Mouse (Mus musculus): ENCODE results near the gene Nipal3.

Nipal3 gene

DNA sequence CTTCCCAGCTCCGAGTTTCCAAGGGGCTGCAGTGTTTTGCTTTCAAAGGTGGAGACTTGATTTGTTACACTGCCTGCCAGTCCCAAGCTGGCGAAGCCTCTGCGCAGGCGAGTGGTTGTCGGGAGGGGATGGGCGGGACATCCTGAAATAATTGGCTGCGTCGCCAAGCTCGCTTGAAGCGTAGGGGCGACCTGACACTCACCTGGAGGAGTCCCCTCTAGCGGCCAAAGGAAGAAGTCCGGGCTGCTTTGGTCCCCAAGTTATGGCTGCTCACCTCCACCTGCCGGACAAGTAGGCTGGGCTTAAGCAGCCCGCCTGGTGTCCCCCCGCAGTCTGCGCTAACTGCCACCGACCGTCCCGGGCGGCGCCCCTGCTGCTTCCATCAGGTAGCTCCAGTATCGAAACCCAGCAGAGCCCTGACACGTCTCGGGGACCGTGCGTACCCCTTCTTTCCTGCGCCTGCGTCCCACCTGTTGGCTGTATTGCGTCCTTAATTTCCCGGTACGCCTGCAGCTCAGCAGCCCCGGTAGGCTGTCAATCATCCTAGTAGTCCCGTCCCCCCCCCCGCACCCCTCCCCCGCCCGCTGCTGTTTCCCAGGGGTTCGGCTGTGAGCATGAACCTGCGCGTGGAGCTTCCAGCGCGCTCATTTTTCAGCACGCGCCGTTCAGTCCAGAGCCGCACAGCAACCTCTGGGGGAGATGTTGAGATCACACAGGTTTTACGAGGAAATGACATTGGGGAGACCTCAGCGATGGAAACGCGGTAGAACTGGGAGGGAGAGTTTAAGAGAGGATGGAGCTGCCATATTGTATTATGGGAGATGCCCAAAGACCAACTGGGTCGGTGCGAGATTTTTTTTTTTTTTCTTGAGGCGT is at the start of gene Nipal3, which contains the start of gene Stpg1:
TSS of gene Nipal3 (minus strand) at position 518 of the 876 bp plus-strand sequence.
TSS of gene Stpg1 (plus strand) at position 270 of the 876 bp plus-strand sequence.
- in situ Hi-C loops (cut with MboI, MseI) = loop anchor here (5.0 kb wide), 1 partner anchor 42 kb away; no protein-coding TSS in a partner anchor

DNA sequence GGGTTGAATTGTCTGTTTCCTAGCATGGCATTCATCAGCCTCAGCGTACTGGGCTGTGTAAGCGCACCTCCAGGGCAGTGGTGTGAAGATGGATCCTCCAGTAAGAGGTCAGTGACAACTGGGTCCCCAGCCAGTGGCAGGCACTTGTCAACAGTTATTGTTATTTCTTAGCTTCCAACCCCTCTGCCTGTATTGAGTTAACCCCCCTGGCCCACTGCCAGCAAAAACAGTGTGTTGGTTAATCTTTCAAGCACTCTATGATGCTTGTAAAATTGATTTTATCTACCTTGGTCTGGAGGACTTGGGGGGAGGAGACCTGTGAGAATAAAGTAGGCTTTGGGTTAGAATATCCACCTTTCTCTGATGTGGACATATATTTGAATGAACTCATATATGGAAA is 49.4 kb upstream of the Nipal3 start:
- in situ Hi-C loops (cut with MboI, MseI) = no loop called here

- in situ Hi-C loops (cut with MboI, MseI) = no loop called here
Measured at GRCm38 (mm10) chr4:135540057-135540456, 45.2 kb upstream of the Nipal3 start.

GRCm38 (mm10) chr4:135539056-135539455 is 44.2 kb upstream of the Nipal3 start:
- in situ Hi-C loops (cut with MboI, MseI) = no loop called here

DNA sequence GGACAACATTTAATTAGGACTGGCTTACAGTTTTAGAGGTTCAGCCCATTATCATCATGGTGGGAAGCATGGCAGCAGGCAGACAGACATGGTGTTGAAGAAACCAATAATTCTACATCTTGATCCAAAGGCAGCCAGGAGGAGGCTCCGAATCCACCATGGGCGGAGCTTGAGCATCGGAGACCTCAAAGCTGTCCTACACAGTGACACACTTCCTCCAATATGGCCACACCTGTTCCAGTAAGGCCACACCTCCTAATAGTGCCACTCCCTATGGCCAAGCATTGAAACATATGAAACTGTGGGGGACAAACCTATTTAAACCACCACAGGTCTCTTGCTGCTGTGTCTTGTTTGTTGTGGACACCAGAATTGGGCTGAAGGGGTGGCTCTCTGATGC is 40.2 kb upstream of the Nipal3 start:
- in situ Hi-C loops (cut with MboI, MseI) = no loop called here

GRCm38 (mm10) chr4:135533001-135533400 is 38.2 kb upstream of the Nipal3 start:
- in situ Hi-C loops (cut with MboI, MseI) = no loop called here

DNA sequence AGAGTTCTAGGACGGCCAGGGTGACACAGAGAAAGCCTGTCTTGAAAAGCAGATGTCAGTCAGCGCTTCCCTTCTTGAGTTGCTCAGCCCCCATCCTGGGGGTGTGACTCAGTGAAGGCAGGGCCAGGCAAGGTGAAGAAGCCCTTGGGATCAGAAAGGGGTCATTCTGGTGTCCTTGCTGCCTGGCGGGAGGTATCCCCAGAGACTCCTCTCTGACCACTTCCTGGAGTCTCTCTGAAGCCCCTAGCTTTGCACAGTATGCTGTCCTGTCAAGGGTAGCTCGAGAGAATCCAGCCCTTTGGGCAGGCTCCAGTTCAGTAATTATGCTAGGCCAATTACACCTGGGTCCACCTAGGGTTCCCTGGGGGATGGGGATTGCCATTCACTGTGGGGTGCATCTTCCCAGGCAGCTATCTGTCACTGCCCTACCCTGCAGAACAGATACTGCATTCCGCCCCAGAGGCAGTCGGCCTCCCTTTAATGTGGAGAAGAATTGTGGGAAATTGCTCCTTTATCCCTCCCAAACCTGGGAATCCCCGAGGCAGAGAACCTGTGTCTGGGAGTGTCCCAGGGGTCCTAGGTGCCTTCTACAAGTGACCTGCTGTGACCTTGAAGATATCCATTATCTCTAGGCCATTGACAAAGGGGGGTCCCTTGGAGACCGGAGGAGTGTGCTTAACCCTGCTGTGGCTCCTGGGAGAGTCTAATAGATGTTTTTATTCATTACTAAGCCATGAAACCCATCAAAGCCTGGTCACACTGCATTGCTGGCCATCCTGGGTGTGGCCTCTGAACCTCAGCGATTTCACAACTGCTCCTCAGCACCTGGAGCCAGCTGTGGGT is 37.2 kb upstream of the Nipal3 start:
- in situ Hi-C loops (cut with MboI, MseI) = no loop called here

- in situ Hi-C loops (cut with MboI, MseI) = no loop called here
Measured at GRCm38 (mm10) chr4:135531236-135531635, 36.4 kb upstream of the Nipal3 start.

- in situ Hi-C loops (cut with MboI, MseI) = no loop called here
Measured at GRCm38 (mm10) chr4:135530270-135530669, 35.4 kb upstream of the Nipal3 start.

GRCm38 (mm10) chr4:135526039-135526710 is 31.3 kb upstream of the Nipal3 start:
- in situ Hi-C loops (cut with MboI, MseI) = no loop called here

- in situ Hi-C loops (cut with MboI, MseI) = no loop called here
Measured at GRCm38 (mm10) chr4:135525057-135525456, 30.2 kb upstream of the Nipal3 start.

DNA sequence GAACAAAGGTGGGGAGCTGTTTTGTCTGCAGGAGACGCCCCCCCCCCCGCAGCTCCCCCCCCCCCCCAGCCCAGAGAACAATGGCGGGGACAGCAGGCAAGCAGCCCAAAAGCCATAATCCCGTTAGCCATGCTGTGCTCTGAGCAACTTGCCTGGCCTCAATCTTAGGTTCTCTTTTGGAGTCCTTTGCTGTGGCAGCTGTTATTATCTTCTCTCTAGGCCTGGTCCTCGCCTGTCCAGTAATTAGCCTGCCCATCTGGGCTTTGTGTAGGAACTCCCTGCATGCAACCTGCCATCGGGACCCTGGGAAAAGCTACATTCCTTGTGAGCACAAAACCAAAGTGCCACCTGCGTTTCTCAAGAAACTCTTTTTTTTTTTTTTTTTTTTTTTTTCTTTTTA is 29.1 kb upstream of the Nipal3 start:
- in situ Hi-C loops (cut with MboI, MseI) = no loop called here

GRCm38 (mm10) chr4:135520421-135520820 is 25.6 kb upstream of the Nipal3 start:
- in situ Hi-C loops (cut with MboI, MseI) = no loop called here

GRCm38 (mm10) chr4:135518135-135518534 is 23.3 kb upstream of the Nipal3 start:
- in situ Hi-C loops (cut with MboI, MseI) = no loop called here

GRCm38 (mm10) chr4:135516351-135517316 is 21.8 kb upstream of the Nipal3 start:
- in situ Hi-C loops (cut with MboI, MseI) = no loop called here

- in situ Hi-C loops (cut with MboI, MseI) = loop anchor here (5.0 kb wide), 1 partner anchor 152 kb away; no protein-coding TSS in a partner anchor
Measured at GRCm38 (mm10) chr4:135514925-135515324, 20.1 kb upstream of the Nipal3 start.

DNA sequence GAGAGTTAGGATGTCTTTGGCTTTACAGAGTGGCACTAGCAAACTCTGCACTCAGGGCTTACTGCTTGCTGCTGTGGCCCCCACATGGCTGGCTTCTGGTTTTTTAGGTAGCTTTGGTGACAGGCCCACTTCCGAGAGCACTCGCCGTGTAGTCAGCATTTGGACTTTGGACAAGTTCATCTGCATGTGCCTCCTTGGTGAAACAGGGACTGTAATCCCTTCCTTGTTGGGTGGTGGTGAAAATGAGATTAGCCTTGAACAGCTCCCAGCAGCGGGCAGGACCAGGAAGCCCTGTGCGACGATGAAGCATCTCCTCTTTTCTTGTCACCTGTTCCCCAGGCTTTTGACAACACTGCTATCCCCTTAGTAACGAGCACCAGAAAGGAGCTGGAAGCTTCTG is 19.0 kb upstream of the Nipal3 start:
- in situ Hi-C loops (cut with MboI, MseI) = loop anchor here (5.0 kb wide), 1 partner anchor 153 kb away; no protein-coding TSS in a partner anchor

DNA sequence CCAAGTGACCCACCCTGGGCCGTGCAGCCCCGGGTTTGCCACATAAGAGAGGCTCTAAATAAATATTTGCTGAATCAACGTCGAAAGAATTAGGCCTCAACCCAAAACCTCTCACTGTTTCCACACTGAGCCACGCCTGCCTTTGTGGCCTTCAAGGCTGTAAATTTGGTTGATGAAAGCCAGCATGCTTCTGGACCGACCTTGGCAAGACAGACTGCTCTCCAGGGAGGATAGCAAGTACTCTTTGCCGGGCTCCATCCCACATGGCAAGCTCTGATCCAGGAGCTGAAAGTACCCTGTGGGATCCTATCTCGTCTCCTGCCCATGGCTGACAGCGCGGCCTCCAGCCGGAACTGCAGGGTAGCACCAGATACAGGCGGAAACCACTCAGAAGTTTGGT is 14.7 kb upstream of the Nipal3 start:
- in situ Hi-C loops (cut with MboI, MseI) = no loop called here

- in situ Hi-C loops (cut with MboI, MseI) = no loop called here
Measured at GRCm38 (mm10) chr4:135508419-135509039, 13.7 kb upstream of the Nipal3 start.

Measured in regulatory T cell (primary cell).